Mouse (Mus musculus) cerebellum, postnatal 10 days (tissue): ENCODE measurements around the gene Ntn5.
A peak's percentile ranks its signal among the peaks of the same experiment; 100 is the strongest.

Source experiments
- DNase-seq, 2 experiments: peaks; one replicate each; pipeline ENCODE4 v3.0.0; 2021; ENCODE audit warnings: mixed read lengths in 2 of 2

The Ntn5 gene

GRCm38 (mm10) chr7:45700301-45701015 lies 16.6 kb downstream of the Ntn5 start:
- peak; percentile 83 to 88 for DNase-seq

- peak in 1 of 2 experiments; percentile 59 for DNase-seq
Observed at GRCm38 (mm10) chr7:45701072-45701471, 17.2 kb downstream of the Ntn5 start.

- peak in 1 of 2 experiments; percentile 25 for DNase-seq
Observed at GRCm38 (mm10) chr7:45701607-45702006, 17.8 kb downstream of the Ntn5 start.

- peak in 1 of 2 experiments; percentile 6 for DNase-seq
Observed at GRCm38 (mm10) chr7:45702316-45702715, 18.5 kb downstream of the Ntn5 start.

- peak in 1 of 2 experiments; percentile 20 for DNase-seq
Observed at GRCm38 (mm10) chr7:45702809-45703520, 19.1 kb downstream of the Ntn5 start.

GRCm38 (mm10) chr7:45703521-45704033 lies 19.8 kb downstream of the Ntn5 start:
- peak in 1 of 2 experiments; percentile 52 for DNase-seq

- peak; percentile 83 to 86 for DNase-seq
Observed at GRCm38 (mm10) chr7:45704046-45704559, 20.3 kb downstream of the Ntn5 start.

GRCm38 (mm10) chr7:45704730-45705442 lies 21.1 kb downstream of the Ntn5 start, which contains the start of gene Dbp:
Gene Dbp, plus strand, starts transcription at chr7:45705088.
- DNase-seq, result peak; percentile 98 to 99

- no peak for DNase-seq
Observed at GRCm38 (mm10) chr7:45705443-45705864, 21.6 kb downstream of the Ntn5 start.

- peak; percentile 82 to 87 for DNase-seq
Observed at GRCm38 (mm10) chr7:45705873-45706281, 22.1 kb downstream of the Ntn5 start.

GRCm38 (mm10) chr7:45706721-45707241 lies 23.0 kb downstream of the Ntn5 start:
- DNase-seq, result peak; percentile 93 to 94

- DNase-seq, result peak; percentile 97
Observed at GRCm38 (mm10) chr7:45707375-45707967, 23.6 kb downstream of the Ntn5 start.

GRCm38 (mm10) chr7:45708221-45708761 lies 24.5 kb downstream of the Ntn5 start:
- peak; percentile 26 to 46 for DNase-seq

GRCm38 (mm10) chr7:45709036-45709435 lies 25.2 kb downstream of the Ntn5 start:
- peak; percentile 42 to 56 for DNase-seq

- peak in 1 of 2 experiments; percentile 42 for DNase-seq
Observed at GRCm38 (mm10) chr7:45709677-45710355, 26.0 kb downstream of the Ntn5 start.

- peak in 1 of 2 experiments; percentile 31 for DNase-seq
Observed at GRCm38 (mm10) chr7:45710477-45711191, 26.8 kb downstream of the Ntn5 start.

- peak; percentile 38 to 39 for DNase-seq
Observed at GRCm38 (mm10) chr7:45711316-45712021, 27.6 kb downstream of the Ntn5 start.

GRCm38 (mm10) chr7:45712022-45712757 lies 28.4 kb downstream of the Ntn5 start:
- DNase-seq, result peak; percentile 49 to 62

- DNase-seq, result peak in 1 of 2 experiments; percentile 26
Observed at GRCm38 (mm10) chr7:45713396-45713795, 29.6 kb downstream of the Ntn5 start.
